Mouse (Mus musculus) colon, adult 2 months (tissue): ENCODE data around the gene Dusp12. TPM values are rescaled to one million over a fixed set of nuclear protein-coding genes. Genes with fewer than 3 reads are reported as not detected.

Source experiments
- polyA plus RNA-seq: library from polyadenylated mRNA; depleted of rRNA; stranded (reverse); fragments of >200 nt; gene quantifications from 2 replicates; pipeline ENCODE4 v1.2.3, GENCODE M21; 2012; rRNA removed

The Dusp12 gene
- polyA plus RNA-seq, result 12.0 and 13.3 TPM in 2 replicates

DNA sequence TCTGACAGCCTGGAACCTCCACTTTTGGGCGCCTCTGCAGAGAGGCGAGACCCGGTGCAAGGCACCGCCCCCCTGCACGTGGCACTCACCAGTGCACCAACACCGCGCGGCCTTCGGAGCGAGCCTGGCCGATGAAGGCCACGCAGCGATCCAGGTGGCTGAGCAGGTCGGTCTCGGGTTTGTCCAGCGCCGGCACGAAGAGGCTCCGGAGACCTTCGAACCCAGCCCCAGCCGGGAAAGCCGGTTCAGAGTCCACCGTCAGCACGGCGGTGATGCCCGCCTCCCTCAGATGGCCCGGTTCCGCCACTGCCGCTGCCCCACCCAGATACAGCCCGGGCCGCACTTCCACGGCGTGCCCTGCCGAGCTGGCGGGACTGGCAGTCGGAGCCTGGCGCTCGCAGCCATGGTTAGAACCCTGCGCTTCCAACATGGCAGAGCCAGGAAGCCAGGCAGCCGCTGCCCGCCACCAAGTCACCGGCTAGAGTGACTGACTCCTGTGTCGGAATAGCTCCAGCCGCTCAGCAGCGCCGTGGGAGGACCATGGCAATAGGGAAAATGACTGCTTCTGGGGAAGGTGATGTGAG, at the start of gene Dusp12, which contains the start of gene Gm26620:
Gene Dusp12, minus strand, starts transcription at position 563 of the 584 bp plus-strand sequence.
Gene Gm26620, plus strand, starts transcription at position 88 of the 584 bp plus-strand sequence.

DNA sequence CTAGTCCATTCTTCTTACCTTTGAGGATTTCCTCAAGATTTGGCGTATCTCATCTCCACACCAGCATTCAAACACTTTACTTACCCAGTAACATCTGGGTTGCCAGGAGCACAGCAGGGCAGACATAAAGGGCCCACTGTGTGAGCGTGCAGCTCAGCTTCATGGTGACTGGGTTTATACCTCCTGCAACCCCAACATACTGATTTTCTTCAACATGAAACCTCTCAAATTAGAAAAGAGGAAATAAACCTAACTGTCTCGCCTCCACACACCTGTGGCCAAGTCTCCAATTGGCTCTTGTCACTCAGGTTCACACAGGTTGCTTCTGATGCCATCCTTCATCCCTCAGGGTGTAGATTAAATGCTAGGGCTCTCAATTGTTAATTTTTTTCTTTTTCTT, 42.0 kb upstream of the Dusp12 start, which contains the start of gene Fcrla:
Gene Fcrla, minus strand, starts transcription at position 206 of the 400 bp plus-strand sequence.

DNA sequence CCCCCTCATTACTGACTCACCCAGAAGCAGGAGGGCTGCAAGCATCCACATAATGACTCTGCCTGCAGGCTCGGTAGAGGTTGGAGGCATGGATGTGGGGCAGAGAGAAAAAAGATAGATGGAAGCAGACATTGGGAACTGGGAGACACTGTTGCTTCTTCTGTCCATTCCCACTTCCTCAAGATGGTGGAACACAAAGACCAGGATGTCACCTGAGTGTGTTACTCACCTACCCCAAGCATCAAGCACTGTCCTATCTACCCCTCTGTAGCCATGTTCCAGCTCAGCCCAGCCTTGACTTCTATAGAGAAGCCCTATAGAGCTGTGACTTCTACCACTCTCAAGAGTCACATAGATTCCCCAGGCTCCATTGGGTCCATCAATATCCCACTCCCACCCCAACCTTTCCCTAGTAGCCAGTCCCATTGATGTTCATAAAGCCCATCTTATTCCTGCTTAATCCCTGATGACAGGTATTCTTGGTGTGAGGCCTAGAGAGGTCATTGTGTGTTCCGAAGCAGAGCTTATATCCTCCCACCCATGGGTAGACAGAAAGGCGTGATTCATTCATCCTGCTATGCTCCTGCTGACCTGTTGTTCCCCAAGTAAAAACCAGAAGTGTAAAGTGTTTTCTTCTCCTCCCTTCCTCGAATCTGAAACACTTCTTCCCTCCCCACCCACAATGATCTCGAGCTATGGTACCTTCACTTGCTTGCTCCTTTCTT, 27.7 kb upstream of the Dusp12 start, which contains the start of gene Fcrlb:
Gene Fcrlb, minus strand, starts transcription at position 51 of the 725 bp plus-strand sequence.

DNA sequence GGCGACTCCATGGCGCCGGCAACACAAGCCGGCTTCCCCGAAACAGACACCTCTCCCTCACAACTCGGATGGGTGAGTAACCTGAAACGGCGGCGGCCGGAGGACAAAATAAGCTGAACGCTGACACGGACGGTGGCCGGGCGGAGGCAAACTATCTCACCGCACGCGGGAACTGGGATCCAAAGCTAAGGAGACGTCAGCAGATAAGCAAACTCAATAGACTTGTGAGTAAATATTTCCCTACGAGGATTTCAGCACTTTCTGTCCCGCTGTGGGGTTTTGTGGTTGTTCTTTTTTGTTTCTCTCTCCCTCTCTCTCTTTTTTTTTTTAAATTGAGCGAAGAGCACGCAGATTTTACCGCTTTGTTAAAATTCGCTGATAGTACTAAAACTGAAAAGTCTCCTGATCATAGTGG, 17.6 kb downstream of the Dusp12 start, which contains the start of gene Atf6:
Gene Atf6, minus strand, starts transcription at position 81 of the 415 bp plus-strand sequence.

Other genes starting within 250 kb of the Dusp12 start
- 28.9 and 29.0 TPM in 2 replicates for gene Olfml2b, start 241.0 kb downstream of the Dusp12 start, polyA plus RNA-seq
- 9.3 and 9.7 TPM in 2 replicates for gene Atf6, start 17.8 kb downstream of the Dusp12 start, polyA plus RNA-seq
- 0.74 and 1.2 TPM in 2 replicates for gene Gm26620, start 475 bp downstream of the Dusp12 start, polyA plus RNA-seq
- 0.37 and 0.59 TPM in 2 replicates for gene Fcrlb, start 27.4 kb upstream of the Dusp12 start, polyA plus RNA-seq
- 2.6 and 4.0 TPM in 2 replicates for gene Fcrla, start 42.0 kb upstream of the Dusp12 start, polyA plus RNA-seq
- 6.6 and 13.8 TPM in 2 replicates for gene Fcgr2b, start 91.0 kb upstream of the Dusp12 start, polyA plus RNA-seq
- 1.3 and 1.4 TPM in 2 replicates for gene Fcgr4, start 133.4 kb upstream of the Dusp12 start, polyA plus RNA-seq
- gene Fcgr3, start 179.4 kb upstream of the Dusp12 start, polyA plus RNA-seq, result 7.1 and 7.7 TPM in 2 replicates
- gene Cfap126, start 228.4 kb upstream of the Dusp12 start, polyA plus RNA-seq, result 1.2 and 1.7 TPM in 2 replicates